Mouse (Mus musculus) mesoderm, embryonic 11.5 days (tissue): Measurements from ENCODE around the gene Cdkl4.
"Not testable (repeated sequence)": the region's sequence is repeated elsewhere in the genome, so short reads cannot be mapped to it uniquely, and the experiment has no call there.

Source experiments
- DNase-seq: peaks from one replicate; pipeline ENCODE4 v3.0.0-alpha.2; 2012; ENCODE audit warnings: low read depth, low spot score

Cdkl4 gene

GRCm38 (mm10) chr17:80563762-80564610 lies 13.6 kb downstream of the Cdkl4 start:
- not testable (repeated sequence) for DNase-seq

GRCm38 (mm10) chr17:80562792-80563191 lies 14.8 kb downstream of the Cdkl4 start:
- no peak for DNase-seq

GRCm38 (mm10) chr17:80560669-80561401 lies 16.8 kb downstream of the Cdkl4 start:
- peak; percentile 81 for DNase-seq

GRCm38 (mm10) chr17:80559745-80560144 lies 17.9 kb downstream of the Cdkl4 start:
- no peak for DNase-seq

- DNase-seq = peak; percentile 44
These were observed 18.6 kb downstream of the Cdkl4 start for GRCm38 (mm10) chr17:80559050-80559449.

GRCm38 (mm10) chr17:80558583-80558982 lies 19.0 kb downstream of the Cdkl4 start:
- DNase-seq = no peak

- no peak for DNase-seq
These were observed 20.2 kb downstream of the Cdkl4 start for GRCm38 (mm10) chr17:80557461-80557860.

GRCm38 (mm10) chr17:80553318-80554270 lies 24.0 kb downstream of the Cdkl4 start:
- DNase-seq = peak; percentile 87

GRCm38 (mm10) chr17:80552653-80553052 lies 25.0 kb downstream of the Cdkl4 start:
- no peak for DNase-seq

GRCm38 (mm10) chr17:80550981-80551380 lies 26.6 kb downstream of the Cdkl4 start:
- DNase-seq = no peak

- no peak for DNase-seq
These were observed 30.8 kb downstream of the Cdkl4 start for GRCm38 (mm10) chr17:80546846-80547245.

GRCm38 (mm10) chr17:80546227-80546626 lies 31.4 kb downstream of the Cdkl4 start:
- DNase-seq = no peak

- DNase-seq = no peak
These were observed 34.0 kb downstream of the Cdkl4 start for GRCm38 (mm10) chr17:80543646-80544045.

GRCm38 (mm10) chr17:80537136-80537535 lies 40.5 kb downstream of the Cdkl4 start:
- DNase-seq = no peak

GRCm38 (mm10) chr17:80535633-80536032 lies 42.0 kb downstream of the Cdkl4 start:
- DNase-seq = no peak

GRCm38 (mm10) chr17:80531351-80531750 lies 46.3 kb downstream of the Cdkl4 start:
- not testable (repeated sequence) for DNase-seq

GRCm38 (mm10) chr17:80523231-80523630 lies 54.4 kb downstream of the Cdkl4 start:
- DNase-seq = no peak

GRCm38 (mm10) chr17:80522229-80522556 lies 55.4 kb downstream of the Cdkl4 start:
- no peak for DNase-seq

GRCm38 (mm10) chr17:80521521-80522228 lies 55.9 kb downstream of the Cdkl4 start:
- DNase-seq = no peak

GRCm38 (mm10) chr17:80520537-80520936 lies 57.1 kb downstream of the Cdkl4 start:
- DNase-seq = no peak

GRCm38 (mm10) chr17:80518811-80519210 lies 58.8 kb downstream of the Cdkl4 start:
- no peak for DNase-seq
